Mouse (Mus musculus): ENCODE measurements around the gene Mfap3l.
A peak's percentile ranks its signal among the peaks of the same experiment; 100 is the strongest.

DNA sequence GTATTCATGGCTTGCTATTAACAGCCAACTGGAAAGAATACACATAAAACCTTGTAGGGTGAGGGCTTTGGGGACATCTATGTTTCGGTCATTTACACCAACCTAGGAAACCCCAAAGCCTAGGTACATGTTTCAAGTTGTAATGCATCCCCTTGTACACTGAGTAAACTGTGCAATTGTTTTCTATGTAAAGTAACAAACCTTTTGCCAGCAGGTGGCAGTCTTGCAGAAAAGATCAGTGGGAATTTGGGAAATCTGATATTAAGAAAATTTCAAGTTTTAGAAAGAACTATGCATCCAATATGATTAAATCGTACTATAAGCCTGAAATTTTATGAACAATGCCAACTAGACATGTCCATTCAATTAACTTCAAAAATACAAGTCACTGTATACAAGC lies 15.7 kb upstream of the Mfap3l start:
- TF ChIP-seq CTCF (IDR thresholded peaks at IDR 0.05; ENCODE audit: low read depth), result peak; percentile 75
- TF ChIP-seq EP300 (optimal IDR thresholded peaks at IDR 0.05), result no peak
